Mouse (Mus musculus) CD4-positive naive resting alpha-beta T cell, adult 57 days (primary cell): Measurements from ENCODE around the gene Pex14. TPM values are rescaled to one million over a fixed set of nuclear protein-coding genes. Genes with fewer than 3 reads are reported as not detected.

ENCODE experiments used
- total RNA-seq: library from RNA; stranded (reverse); gene quantifications from one replicate; pipeline ENCODE4 v1.2.4, GENCODE M21; 2023

Pex14 gene
- 35.1 TPM for total RNA-seq

GRCm38 (mm10) chr4:149099369-149100017, at the start of gene Pex14:
TSS of gene Pex14 (minus strand) at chr4:149099876.

GRCm38 (mm10) chr4:149136982-149137770, 37.5 kb upstream of the Pex14 start, which contains the start of gene Cenps:
TSS of gene Cenps (minus strand) at chr4:149137629.

GRCm38 (mm10) chr4:149126663-149127062, 27.0 kb upstream of the Pex14 start, which contains the start of gene Cort:
TSS of gene Cort (minus strand) at chr4:149126763.

GRCm38 (mm10) chr4:149103875-149104561, 4.3 kb upstream of the Pex14 start, which contains the start of gene Dffa:
TSS of gene Dffa (plus strand) at chr4:149104146.

Other genes with a start within 250 kb of the Pex14 start
- 23.0 TPM for gene Dffa, start 4.3 kb upstream of the Pex14 start, total RNA-seq
- 1.6 TPM for gene Cort, start 26.9 kb upstream of the Pex14 start, total RNA-seq
- gene Cenps, start 37.8 kb upstream of the Pex14 start, total RNA-seq, result 9.7 TPM
- gene Pgd, start 66.9 kb upstream of the Pex14 start, total RNA-seq, result 48.3 TPM
- gene Kif1b, start 207.8 kb upstream of the Pex14 start, total RNA-seq, result 73.0 TPM